Mouse (Mus musculus) midbrain, postnatal 0 days (tissue): ENCODE results near the gene Dmbt1. TPM values are rescaled to one million over a fixed set of nuclear protein-coding genes. Genes with fewer than 3 reads are reported as not detected.
"Not testable (repeated sequence)": the region's sequence is repeated elsewhere in the genome, so short reads cannot be mapped to it uniquely, and the experiment has no call there.

Experiments used
- ATAC-seq: fragments of 200-750 bp; cut with Nextera tagmentation; 2 replicates; pipeline ENCODE4 v1.8.0; 2017; ENCODE audit warnings: moderate number of reproducible peaks, mild to moderate bottlenecking, moderate TSS enrichment, moderate library complexity; ENCODE audit not compliant: low FRiP score
- DNase-seq: peaks from one replicate; pipeline ENCODE4 v3.0.0-alpha.2; 2015; ENCODE audit warnings: low spot score
- H3K27ac ChIP-seq: fragments of 300-500 bp; sonication (generic); 2 replicates; pipeline ENCODE4 v1.5.1; 2014; ENCODE audit warnings: low read depth, mild to moderate bottlenecking, low read length, mixed read lengths
- H3K27me3 ChIP-seq: fragments of 300-500 bp; sonication (generic); 2 replicates; pipeline ENCODE4 v1.6.1; 2014; ENCODE audit warnings: low read length, control low read depth, mixed read lengths; ENCODE audit not compliant: insufficient read depth
- H3K36me3 ChIP-seq: fragments of 300-500 bp; sonication (generic); 2 replicates; pipeline ENCODE4 v1.6.1; 2014; ENCODE audit warnings: low read length, control low read depth, mixed read lengths; ENCODE audit not compliant: insufficient read depth
- H3K4me1 ChIP-seq: fragments of 300-500 bp; sonication (generic); 2 replicates; pipeline ENCODE4 v1.6.1; 2014; ENCODE audit warnings: mild to moderate bottlenecking, control low read depth, antibody characterized with exemption, low read length, mixed read lengths; ENCODE audit not compliant: insufficient read depth
- H3K4me2 ChIP-seq: fragments of 300-500 bp; sonication (generic); 2 replicates; pipeline ENCODE4 v1.6.1; 2014; ENCODE audit warnings: low read depth, mild to moderate bottlenecking, low read length, mixed read lengths; ENCODE audit not compliant: poor library complexity, severe bottlenecking
- H3K4me3 ChIP-seq: fragments of 300-500 bp; sonication (generic); 2 replicates; pipeline ENCODE4 v1.5.1; 2014; ENCODE audit warnings: low read depth, mild to moderate bottlenecking, low read length, moderate library complexity
- H3K9ac ChIP-seq: fragments of 300-500 bp; sonication (generic); replicated peaks from 2 replicates; pipeline ENCODE4 v1.6.1; 2014; ENCODE audit warnings: mild to moderate bottlenecking, low read length, moderate library complexity, mixed read lengths; ENCODE audit not compliant: poor library complexity, severe bottlenecking
- H3K9me3 ChIP-seq: fragments of 300-500 bp; sonication (generic); 2 replicates; pipeline ENCODE4 v1.6.1; 2016; ENCODE audit warnings: low read length, control low read depth
- CTCF ChIP-seq: IDR thresholded peaks from 2 replicates; pipeline ENCODE4 v1.5.1; 2016; ENCODE audit warnings: antibody characterized with exemption, mild to moderate bottlenecking
- WGBS: fragments of 180-500 bp; shearing (Covaris S2); extraction: QIAGEN DNeasy Blood & Tissue Kit; methylation state at CpG from one replicate; pipeline ENCODE4 v1.1.7; 2014; 5-methylcytosine and 5-hydroxymethylcytosine counted together
- polyA plus RNA-seq: library from polyadenylated mRNA; unstranded; fragments of >200 nt; fragmentation: Nextera tagmentation; extraction: Ambion mirVana; gene quantifications from 2 replicates; pipeline ENCODE4 v1.2.1, GENCODE M21; 2015
- total RNA-seq: library from RNA; depleted of rRNA; stranded (reverse); fragments of >200 nt; gene quantifications from 2 replicates; pipeline ENCODE4 v1.2.3, GENCODE M21; 2014

The Dmbt1 gene
- total and polyA plus RNA-seq, 2 experiments from 2014 or later: 0.05 to 0.14 TPM

DNA sequence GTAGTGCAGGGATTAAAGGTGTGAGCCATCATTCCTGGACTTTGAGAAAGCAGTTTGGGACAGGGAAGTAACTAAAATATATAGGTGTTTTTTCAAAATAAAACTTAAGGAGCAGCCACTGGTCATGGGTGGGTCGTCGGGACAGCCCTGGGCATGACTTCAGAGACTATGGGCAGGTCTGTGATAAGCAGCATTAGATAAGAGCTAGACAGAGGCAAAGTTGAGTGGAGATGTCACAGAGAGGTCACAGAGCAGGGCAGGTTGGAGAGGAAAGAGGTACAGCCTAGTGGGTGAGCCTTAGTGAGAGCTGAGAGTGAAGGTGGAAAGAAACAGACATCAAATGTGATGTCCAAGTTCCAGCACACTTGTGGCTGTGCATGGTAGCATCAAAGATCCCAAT lies 5.2 kb downstream of the Dmbt1 start:
- Histone ChIP-seq H3K4me3 (no peak overlapping the region), H3K27me3 (no peaks in the 10 kb centered on the region), H3K27ac (no peak overlapping the region), H3K36me3 (no peaks in the 10 kb centered on the region), H3K9ac (no peak overlapping the region), H3K9me3 (no peaks in the 10 kb centered on the region), H3K4me2 (no peak overlapping the region), H3K4me1 (no peaks in the 10 kb centered on the region)
- DNase-seq (no peak), ATAC-seq (no peak)
- 91% methylated on average over 2 of the region's 2 CpGs for WGBS
- TF ChIP-seq CTCF: no peak

DNA sequence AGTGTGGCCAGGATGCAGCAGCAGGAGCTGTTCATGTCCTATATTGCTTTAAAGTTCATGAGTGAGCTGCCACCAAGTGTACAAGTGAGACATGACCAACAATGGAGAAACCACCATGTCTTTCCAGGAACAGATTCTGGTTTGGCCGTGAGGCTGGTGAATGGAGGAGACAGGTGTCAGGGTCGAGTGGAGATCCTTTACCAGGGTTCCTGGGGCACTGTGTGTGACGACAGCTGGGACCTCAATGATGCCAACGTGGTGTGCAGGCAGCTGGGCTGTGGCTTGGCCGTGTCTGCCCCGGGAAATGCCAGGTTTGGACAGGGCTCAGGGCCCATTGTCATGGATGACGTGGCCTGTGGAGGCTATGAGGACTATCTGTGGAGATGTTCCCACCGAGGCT lies 8.9 kb downstream of the Dmbt1 start:
- not testable (repeated sequence) for H3K9me3 ChIP-seq, DNase-seq, H3K27ac ChIP-seq, H3K4me2 ChIP-seq, H3K36me3 ChIP-seq, H3K4me1 ChIP-seq, H3K9ac ChIP-seq, H3K4me3 ChIP-seq, ATAC-seq, H3K27me3 ChIP-seq
- WGBS: 86% methylated on average over 8 of the region's 8 CpGs

DNA sequence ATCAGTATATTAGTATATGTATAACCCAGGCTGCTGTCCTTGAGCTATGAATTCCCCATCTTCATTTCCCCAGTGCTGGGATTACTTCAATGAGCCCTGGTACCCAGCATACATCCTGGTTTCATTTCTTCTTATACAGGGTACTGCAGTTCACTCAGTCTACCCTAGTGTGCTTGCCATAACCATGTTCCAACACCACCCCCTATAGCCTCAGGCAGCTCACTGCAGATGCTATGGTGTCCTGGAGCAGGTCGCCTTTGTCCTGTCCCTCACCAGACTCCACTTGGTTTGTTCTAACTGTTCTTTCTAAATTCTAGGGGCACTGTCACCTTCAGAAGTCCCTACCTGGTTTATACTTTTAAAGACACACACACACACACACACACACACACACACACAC lies 10.8 kb downstream of the Dmbt1 start:
- no peak for DNase-seq
- WGBS: 60% methylated on average over 1 of the region's 1 CpGs
- H3K9ac ChIP-seq: no peak overlapping the region

DNA sequence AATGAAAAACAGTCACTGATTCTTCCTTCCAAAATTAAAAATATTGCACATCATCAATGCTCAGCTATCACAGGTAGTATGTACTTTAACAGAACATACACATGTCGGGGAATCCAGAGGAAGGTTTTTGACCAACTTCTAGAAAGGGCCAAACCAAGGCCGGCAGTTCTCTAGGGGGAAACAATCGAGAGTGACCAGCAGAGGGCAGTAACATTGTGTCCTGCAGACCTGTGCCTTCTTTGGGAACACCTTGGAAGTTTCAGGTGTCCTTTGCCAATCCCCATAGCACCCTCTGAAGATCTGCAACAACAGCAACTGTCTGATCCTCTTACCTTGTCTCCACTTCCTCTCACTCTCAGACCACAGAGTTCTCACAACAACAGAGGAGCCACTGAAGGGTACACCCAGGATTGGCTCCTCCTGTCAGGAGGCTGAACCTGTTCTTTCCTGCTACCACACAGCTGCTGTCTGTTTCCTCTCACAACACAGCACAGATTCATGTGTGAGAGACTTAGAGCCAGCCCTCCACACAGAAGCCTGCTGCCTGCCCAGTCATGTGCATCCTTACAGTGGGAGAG lies 13.5 kb downstream of the Dmbt1 start:
- ATAC-seq, DNase-seq, H3K4me1 ChIP-seq, H3K36me3 ChIP-seq, H3K9ac ChIP-seq, H3K9me3 ChIP-seq, H3K27ac ChIP-seq, H3K27me3 ChIP-seq, H3K4me2 ChIP-seq, H3K4me3 ChIP-seq: not testable (repeated sequence)
- 34% methylated on average over 3 of the region's 3 CpGs for WGBS
- TF ChIP-seq CTCF: peak; percentile 40

More for the DNA sequence above, 10.8 kb downstream of the Dmbt1 start:
- H3K36me3 ChIP-seq: no peaks in the 10 kb centered on the region
- ATAC-seq: no peak
- H3K9me3 ChIP-seq: no peaks in the 10 kb centered on the region
- peak; percentile 22; the same call in 1 of the 2 replicates for TF ChIP-seq CTCF
- H3K4me2 ChIP-seq: no peak overlapping the region
- H3K27me3 ChIP-seq: no peaks in the 10 kb centered on the region
- H3K27ac ChIP-seq: no peak overlapping the region
- no peaks in the 10 kb centered on the region for H3K4me1 ChIP-seq
- no peak overlapping the region for H3K4me3 ChIP-seq

DNA sequence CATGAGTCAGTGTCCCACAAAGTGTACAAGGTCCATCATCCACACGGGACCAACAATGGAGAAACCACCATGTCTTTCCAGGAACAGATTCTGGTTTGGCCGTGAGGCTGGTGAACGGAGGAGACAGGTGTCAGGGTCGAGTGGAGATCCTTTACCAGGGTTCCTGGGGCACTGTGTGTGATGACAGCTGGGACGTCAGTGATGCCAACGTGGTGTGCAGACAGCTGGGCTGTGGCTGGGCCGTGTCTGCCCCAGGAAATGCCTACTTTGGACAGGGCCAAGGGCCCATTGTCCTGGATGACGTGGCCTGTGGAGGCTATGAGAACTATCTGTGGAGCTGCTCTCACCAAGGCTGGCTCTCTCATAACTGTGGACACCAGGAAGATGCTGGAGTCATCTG lies 18.0 kb downstream of the Dmbt1 start:
- not testable (repeated sequence) for DNase-seq, H3K9me3 ChIP-seq, H3K4me2 ChIP-seq, H3K36me3 ChIP-seq, H3K4me1 ChIP-seq, H3K9ac ChIP-seq, H3K27ac ChIP-seq, H3K4me3 ChIP-seq, H3K27me3 ChIP-seq, ATAC-seq
- 79% methylated on average over 8 of the region's 8 CpGs for WGBS

DNA sequence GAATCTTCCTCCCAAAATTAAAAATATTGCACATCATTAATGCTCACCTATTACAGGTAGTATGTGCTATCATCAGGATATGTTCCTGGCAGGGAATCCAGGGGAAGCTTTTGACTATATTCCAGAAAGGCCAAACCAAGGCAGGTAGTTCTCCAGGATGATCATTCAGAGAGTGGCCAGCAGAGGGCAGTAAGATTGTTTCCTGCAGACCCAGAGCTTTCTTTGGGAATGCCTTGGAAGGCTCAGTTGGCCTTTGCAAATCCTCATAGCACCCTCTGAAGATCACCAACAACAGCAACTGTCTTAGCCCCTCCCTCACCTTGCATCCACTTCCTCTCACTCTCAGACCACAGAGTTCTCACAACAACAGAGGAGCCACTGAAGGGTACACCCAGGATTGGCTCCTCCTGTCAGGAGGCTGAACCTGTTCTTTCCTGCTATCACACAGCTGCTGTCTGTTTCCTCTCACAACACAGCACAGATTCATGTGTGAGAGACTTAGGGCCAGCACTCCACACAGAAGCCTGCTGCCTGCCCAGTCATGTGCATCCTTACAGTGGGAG lies 23.0 kb downstream of the Dmbt1 start:
- no peaks in the 10 kb centered on the region for H3K4me1 ChIP-seq
- DNase-seq: peak; percentile 36
- no peak overlapping the region for H3K27ac ChIP-seq
- no peaks in the 10 kb centered on the region for H3K9me3 ChIP-seq
- H3K4me3 ChIP-seq: no peak overlapping the region
- no peaks in the 10 kb centered on the region for H3K27me3 ChIP-seq
- ATAC-seq: no peak
- TF ChIP-seq CTCF: peak; percentile 64
- H3K4me2 ChIP-seq: no peak overlapping the region
- no peak overlapping the region for H3K9ac ChIP-seq
- no peaks in the 10 kb centered on the region for H3K36me3 ChIP-seq

DNA sequence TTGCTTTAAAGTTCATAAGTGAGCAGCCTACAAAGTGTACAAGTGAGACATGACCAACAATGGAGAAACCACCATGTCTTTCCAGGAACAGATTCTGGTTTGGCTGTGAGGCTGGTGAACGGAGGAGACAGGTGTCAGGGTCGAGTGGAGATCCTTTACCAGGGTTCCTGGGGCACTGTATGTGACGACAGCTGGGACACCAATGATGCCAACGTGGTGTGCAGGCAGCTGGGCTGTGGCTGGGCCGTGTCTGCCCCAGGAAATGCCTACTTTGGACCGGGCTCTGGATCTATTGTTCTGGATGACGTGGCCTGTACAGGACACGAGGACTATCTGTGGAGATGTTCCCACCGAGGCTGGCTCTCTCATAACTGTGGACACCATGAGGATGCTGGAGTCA lies 26.1 kb downstream of the Dmbt1 start:
- ATAC-seq, H3K27me3 ChIP-seq: not testable (repeated sequence)

More for the DNA sequence above, 26.1 kb downstream of the Dmbt1 start:
- not testable (repeated sequence) for DNase-seq, H3K36me3 ChIP-seq, H3K4me1 ChIP-seq, H3K27ac ChIP-seq, H3K4me2 ChIP-seq, H3K9me3 ChIP-seq, H3K4me3 ChIP-seq, H3K9ac ChIP-seq
- WGBS: 82% methylated on average over 9 of the region's 9 CpGs
